Mouse (Mus musculus) erythroblast, embryonic 14.5 days (primary cell): ENCODE measurements around the gene Akr1c14.

ENCODE experiments used
- GATA1 ChIP-seq: IDR thresholded peaks from 2 replicates; pipeline ENCODE4 v1.6.1; 2012; ENCODE audit warnings: low read length, inconsistent platforms, mixed read lengths
- TAL1 ChIP-seq: IDR thresholded peaks from 3 replicates; pipeline ENCODE4 v1.6.1; 2012; ENCODE audit warnings: low read length, inconsistent platforms, mixed read lengths

- no peak for TF ChIP-seq TAL1
- TF ChIP-seq GATA1: no peak
These were observed 74.3 kb downstream of the Akr1c14 start for GRCm38 (mm10) chr13:4123146-4123545.
